Mouse (Mus musculus) adipose tissue, adult 10 weeks (tissue): ENCODE measurements around the gene Gnptab. TPM values are rescaled to one million over a fixed set of nuclear protein-coding genes. Genes with fewer than 3 reads are reported as not detected.

Source experiments
- polyA plus RNA-seq: library from polyadenylated mRNA; stranded (reverse); fragments of 350-450 nt; fragmentation: Illumina TruSeq; extraction: RNeasy Lipid Tissue Mini Kit (QIAGEN cat#74804); gene quantifications from one replicate; pipeline ENCODE4 v1.2.3, GENCODE M21; 2014; ENCODE audit warnings: low read depth, low replicate concordance

Gene Gnptab
- polyA plus RNA-seq, result 20.7 TPM

DNA sequence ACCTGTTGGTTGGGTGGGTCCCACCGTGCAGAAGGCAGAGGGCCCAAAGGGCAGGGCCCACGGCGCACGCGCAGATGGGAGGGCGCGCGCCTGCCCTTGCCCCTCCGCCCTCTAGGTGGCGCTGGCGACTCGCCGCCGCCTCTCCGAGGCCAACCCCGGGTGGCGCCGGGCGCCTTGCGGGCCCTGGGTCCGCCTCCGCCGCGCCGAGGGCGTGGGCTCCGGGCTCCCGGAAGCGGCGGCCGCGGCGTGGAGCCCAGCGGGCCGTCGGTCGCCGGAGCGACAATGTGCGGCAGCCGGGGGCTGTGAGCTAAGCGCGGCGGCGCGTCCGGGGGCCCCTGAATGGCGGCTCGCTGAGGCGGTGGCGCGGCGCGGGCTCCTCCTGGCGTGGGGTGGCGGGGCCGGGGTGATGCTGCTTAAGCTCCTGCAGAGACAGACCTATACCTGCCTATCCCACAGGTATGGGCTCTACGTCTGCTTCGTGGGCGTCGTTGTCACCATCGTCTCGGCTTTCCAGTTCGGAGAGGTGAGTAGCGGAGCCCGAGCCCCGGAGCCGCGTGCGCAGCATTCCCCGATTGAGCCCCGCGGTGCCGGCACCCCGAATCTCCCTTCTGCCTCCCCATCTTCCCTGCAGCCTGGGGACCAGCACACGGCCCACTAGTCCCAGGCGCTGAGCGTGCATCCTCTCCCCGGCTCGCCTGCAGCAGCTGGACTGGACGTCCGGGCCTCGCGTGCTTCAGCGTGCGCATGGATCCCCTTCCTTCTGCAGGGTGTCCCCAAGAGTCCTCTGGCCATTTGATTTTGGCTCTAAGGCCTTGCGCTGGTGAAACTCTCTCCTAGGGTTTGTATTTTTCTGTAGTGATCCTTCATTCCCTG, at the start of gene Gnptab, which contains the start of gene Dram1:
Gene Gnptab (plus strand): TSS at position 120 of the 873 bp plus-strand sequence.
Gene Dram1 (minus strand): TSS at position 68 of the 873 bp plus-strand sequence.

DNA sequence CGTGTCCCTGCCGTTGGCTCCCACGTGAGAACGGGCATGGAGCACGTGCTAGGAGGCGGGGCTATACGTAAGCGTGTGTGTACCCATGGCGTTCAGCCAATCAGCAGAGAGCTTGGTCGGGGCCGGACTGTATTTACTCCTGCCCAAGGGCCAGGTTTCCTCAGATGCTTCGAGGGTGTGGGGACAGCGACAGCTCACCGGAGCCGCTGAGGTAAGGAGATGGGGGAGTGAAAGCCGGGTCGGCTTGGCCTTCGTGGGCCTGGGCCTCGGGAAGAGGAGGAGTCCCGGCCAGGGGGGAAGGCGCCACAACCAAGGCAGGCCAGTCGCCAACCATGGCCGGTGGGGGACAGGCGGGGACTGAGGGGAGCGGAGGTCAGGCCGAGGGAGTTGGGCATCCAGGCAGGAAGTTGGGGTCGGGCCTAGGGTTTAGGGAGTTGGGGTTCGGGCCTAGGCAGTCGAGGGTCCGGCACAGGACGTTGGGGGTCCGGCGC, 80.6 kb downstream of the Gnptab start, which contains the start of gene Sycp3:
Gene Sycp3 (plus strand): TSS at position 68 of the 491 bp plus-strand sequence.

Other genes starting within 250 kb of the Gnptab start
- gene Parpbp, start 232.2 kb upstream of the Gnptab start, polyA plus RNA-seq, result 0.94 TPM
- gene Nup37, start 232.1 kb upstream of the Gnptab start, polyA plus RNA-seq, result 8.7 TPM
- gene Washc3, start 178.0 kb upstream of the Gnptab start, polyA plus RNA-seq, result 55.9 TPM
- gene Dram1, start 52 bp upstream of the Gnptab start, polyA plus RNA-seq, result 58.7 TPM
- 5.2 TPM for gene Sycp3, start 80.4 kb downstream of the Gnptab start, polyA plus RNA-seq
- gene Chpt1, start 124.9 kb downstream of the Gnptab start, polyA plus RNA-seq, result 339 TPM
- gene Mybpc1, start 226.0 kb downstream of the Gnptab start, polyA plus RNA-seq, result 2.3 TPM